Mouse (Mus musculus): ENCODE data around the gene Trim3. TPM values are rescaled to one million over a fixed set of nuclear protein-coding genes. Genes with fewer than 3 reads are reported as not detected.
A peak's percentile ranks its signal among the peaks of the same experiment; 100 is the strongest.

Gene Trim3
- total and polyA plus RNA-seq, 3 experiments, result 20.5 to 39.8 (median 23.0) TPM

- H3K9ac ChIP-seq (ENCODE audit: low read depth, low read length), result peak overlapping the region; percentile 83
- peaks cover 1% of the 10 kb centered on the region for H3K4me1 ChIP-seq (ENCODE audit: control insufficient read depth, insufficient read depth, low read length)
- H3K27me3 ChIP-seq (ENCODE audit: control insufficient read depth, insufficient read depth, low read length), result no peaks in the 10 kb centered on the region
- WGBS, result 4% methylated on average over 16 of the region's 22 CpGs
- H3K79me2 ChIP-seq (replicated peaks; ENCODE audit: control insufficient read depth, insufficient read depth, low read length), result no peaks in the 10 kb centered on the region
- intact Hi-C loops (cut with DNase I), result loop anchor here (2.0 kb wide), 2 partner anchors 26 to 70 kb away; partner anchors contain the start of genes Dnhd1 and Smpd1
- H3K4me3 ChIP-seq, result peak overlapping the region; percentile 94
- DNase-seq, result no peak
- TF ChIP-seq CTCF (IDR thresholded peaks at IDR 0.05), result no peak
- no peak for TF ChIP-seq POLR2A (IDR thresholded peaks at IDR 0.05; ENCODE audit: insufficient read depth, low read depth, low read length)
- TF ChIP-seq EP300 (IDR thresholded peaks at IDR 0.05; ENCODE audit: insufficient read depth, low read depth, low read length), result no peak
- H3K36me3 ChIP-seq (ENCODE audit: control insufficient read depth, insufficient read depth, low read length), result no peaks in the 10 kb centered on the region
- H3K27ac ChIP-seq, result peak overlapping the region; percentile 91
Observed at GRCm38 (mm10) chr7:105580627-105581089, 52.7 kb downstream of the Trim3 start.

- H3K4me3 ChIP-seq, result no peak overlapping the region
- TF ChIP-seq CTCF (IDR thresholded peaks at IDR 0.05), result no peak
- TF ChIP-seq POLR2A (IDR thresholded peaks at IDR 0.05; ENCODE audit: insufficient read depth, low read depth, low read length), result no peak
- TF ChIP-seq EP300 (IDR thresholded peaks at IDR 0.05; ENCODE audit: insufficient read depth, low read depth, low read length), result no peak
- intact Hi-C loops (cut with DNase I), result no loop called here
- peaks cover 1% of the 10 kb centered on the region for H3K4me1 ChIP-seq (ENCODE audit: control insufficient read depth, insufficient read depth, low read length)
- H3K36me3 ChIP-seq (ENCODE audit: control insufficient read depth, insufficient read depth, low read length), result no peaks in the 10 kb centered on the region
- no peak for DNase-seq
- no peak overlapping the region for H3K27ac ChIP-seq
- WGBS, result 65% methylated on average over 2 of the region's 2 CpGs
- 0 out of 2 replicates have a peak, but pooled peaks cover 1% of the 10 kb centered on the region for H3K79me2 ChIP-seq (replicated peaks; ENCODE audit: control insufficient read depth, insufficient read depth, low read length)
- H3K9ac ChIP-seq (ENCODE audit: low read depth, low read length), result no peak overlapping the region
- H3K27me3 ChIP-seq (ENCODE audit: control insufficient read depth, insufficient read depth, low read length), result no peaks in the 10 kb centered on the region
Observed at GRCm38 (mm10) chr7:105578481-105578880, 54.9 kb downstream of the Trim3 start.

GRCm38 (mm10) chr7:105577377-105577871 lies 55.9 kb downstream of the Trim3 start:
- Histone ChIP-seq H3K27ac (no peak overlapping the region), H3K9ac (ENCODE audit: low read depth, low read length) (no peak overlapping the region), H3K4me3 (no peak overlapping the region), H3K27me3 (ENCODE audit: control insufficient read depth, insufficient read depth, low read length) (no peaks in the 10 kb centered on the region), H3K36me3 (ENCODE audit: control insufficient read depth, insufficient read depth, low read length) (no peaks in the 10 kb centered on the region), H3K4me1 (ENCODE audit: control insufficient read depth, insufficient read depth, low read length) (peaks cover 1% of the 10 kb centered on the region), H3K79me2 (replicated peaks; ENCODE audit: control insufficient read depth, insufficient read depth, low read length) (0 out of 2 replicates have a peak, but pooled peaks cover 1% of the 10 kb centered on the region)
- no peak for DNase-seq
- TF ChIP-seq POLR2A (IDR thresholded peaks at IDR 0.05; ENCODE audit: insufficient read depth, low read depth, low read length) (no peak), EP300 (IDR thresholded peaks at IDR 0.05; ENCODE audit: insufficient read depth, low read depth, low read length) (no peak), CTCF (IDR thresholded peaks at IDR 0.05) (no peak)
- intact Hi-C loops (cut with DNase I), result no loop called here
- 88% methylated on average over 6 of the region's 6 CpGs for WGBS

GRCm38 (mm10) chr7:105576166-105576748 lies 57.1 kb downstream of the Trim3 start:
- TF ChIP-seq POLR2A (IDR thresholded peaks at IDR 0.05; ENCODE audit: insufficient read depth, low read depth, low read length), result no peak
- TF ChIP-seq CTCF (IDR thresholded peaks at IDR 0.05), result no peak
- TF ChIP-seq EP300 (IDR thresholded peaks at IDR 0.05; ENCODE audit: insufficient read depth, low read depth, low read length), result no peak
- H3K4me3 ChIP-seq, result no peak overlapping the region
- H3K9ac ChIP-seq (ENCODE audit: low read depth, low read length), result no peak overlapping the region
- 41% methylated on average over 3 of the region's 3 CpGs for WGBS
- intact Hi-C loops (cut with DNase I), result no loop called here
- H3K27ac ChIP-seq, result no peak overlapping the region
- no peak for DNase-seq
- H3K4me1 ChIP-seq (ENCODE audit: control insufficient read depth, insufficient read depth, low read length), result peaks cover 1% of the 10 kb centered on the region
- no peaks in the 10 kb centered on the region for H3K27me3 ChIP-seq (ENCODE audit: control insufficient read depth, insufficient read depth, low read length)
- no peaks in the 10 kb centered on the region for H3K36me3 ChIP-seq (ENCODE audit: control insufficient read depth, insufficient read depth, low read length)
- 0 out of 2 replicates have a peak, but pooled peaks cover 1% of the 10 kb centered on the region for H3K79me2 ChIP-seq (replicated peaks; ENCODE audit: control insufficient read depth, insufficient read depth, low read length)

- no peak for DNase-seq
- intact Hi-C loops (cut with DNase I), result no loop called here
- H3K4me1 ChIP-seq (ENCODE audit: control insufficient read depth, insufficient read depth, low read length), result no peaks in the 10 kb centered on the region; the same call in none of the 2 replicates
- no peak overlapping the region for H3K9ac ChIP-seq (ENCODE audit: low read depth, low read length)
- no peak overlapping the region for H3K27ac ChIP-seq
- H3K4me3 ChIP-seq, result no peak overlapping the region
- TF ChIP-seq CTCF (IDR thresholded peaks at IDR 0.05) (no peak), POLR2A (IDR thresholded peaks at IDR 0.05; ENCODE audit: insufficient read depth, low read depth, low read length) (no peak), EP300 (IDR thresholded peaks at IDR 0.05; ENCODE audit: insufficient read depth, low read depth, low read length) (no peak)
- 0 out of 2 replicates have a peak, but pooled peaks cover 1% of the 10 kb centered on the region for H3K79me2 ChIP-seq (replicated peaks; ENCODE audit: control insufficient read depth, insufficient read depth, low read length)
- H3K27me3 ChIP-seq (ENCODE audit: control insufficient read depth, insufficient read depth, low read length), result no peaks in the 10 kb centered on the region
- H3K36me3 ChIP-seq (ENCODE audit: control insufficient read depth, insufficient read depth, low read length), result no peaks in the 10 kb centered on the region
- 81% methylated on average over 4 of the region's 4 CpGs for WGBS
Observed at GRCm38 (mm10) chr7:105574537-105574936, 58.8 kb downstream of the Trim3 start.

- no peaks in the 10 kb centered on the region for H3K36me3 ChIP-seq (ENCODE audit: control insufficient read depth, insufficient read depth, low read length)
- H3K27me3 ChIP-seq (ENCODE audit: control insufficient read depth, insufficient read depth, low read length), result no peaks in the 10 kb centered on the region
- 0 out of 2 replicates have a peak, but pooled peaks cover 1% of the 10 kb centered on the region for H3K79me2 ChIP-seq (replicated peaks; ENCODE audit: control insufficient read depth, insufficient read depth, low read length)
- WGBS, result 94% methylated on average over 8 of the region's 8 CpGs
- no peak overlapping the region for H3K27ac ChIP-seq
- no peaks in the 10 kb centered on the region; the same call in none of the 2 replicates for H3K4me1 ChIP-seq (ENCODE audit: control insufficient read depth, insufficient read depth, low read length)
- no peak overlapping the region for H3K9ac ChIP-seq (ENCODE audit: low read depth, low read length)
- intact Hi-C loops (cut with DNase I), result no loop called here
- H3K4me3 ChIP-seq, result no peak overlapping the region
- DNase-seq, result no peak
- TF ChIP-seq CTCF (IDR thresholded peaks at IDR 0.05) (no peak), EP300 (IDR thresholded peaks at IDR 0.05; ENCODE audit: insufficient read depth, low read depth, low read length) (no peak), POLR2A (IDR thresholded peaks at IDR 0.05; ENCODE audit: insufficient read depth, low read depth, low read length) (no peak)
Observed at GRCm38 (mm10) chr7:105572949-105573348, 60.4 kb downstream of the Trim3 start.

Measured in heart, adult 2 months (tissue).